Mouse (Mus musculus) embryonic fibroblast, embryonic 13.5 days (primary cell): ENCODE results near the gene Kalrn.

Experiments used
- CTCF ChIP-seq: IDR thresholded peaks from 2 replicates; pipeline ENCODE4 v1.5.1; 2011; ENCODE audit warnings: mild to moderate bottlenecking, control low read depth, low read length, moderate library complexity, borderline replicate concordance; ENCODE audit not compliant: insufficient read depth
- POLR2A ChIP-seq: IDR thresholded peaks from 2 replicates; pipeline ENCODE4 v1.6.1; 2011; ENCODE audit warnings: low read depth, mild to moderate bottlenecking, control low read depth, low read length, moderate library complexity

- TF ChIP-seq CTCF = no peak
- TF ChIP-seq POLR2A = no peak
Observed at GRCm38 (mm10) chr16:34591934-34592333, 18.6 kb upstream of the Kalrn start.
